Mouse (Mus musculus): ENCODE measurements at regions not wholly inside any gene's neighbourhood (a gene's known extent, or its start where the extent isn't known, plus 50 kb on each side); places are given as distances from the start of the nearest gene placed in this dataset.

- TF ChIP-seq CTCF (IDR thresholded peaks at IDR 0.05; ENCODE audit: low read depth, low read length) (no peak), POLR2A (IDR thresholded peaks at IDR 0.05; ENCODE audit: borderline replicate concordance, low read depth, low read length) (no peak)
Measured at GRCm38 (mm10) chr6:140270592-140270991, 153.3 kb upstream of the Plekha5 start.

Measured in bone marrow macrophage, adult 2 months (primary cell).